Mouse (Mus musculus): ENCODE results near the gene Ikzf4. TPM values are rescaled to one million over a fixed set of nuclear protein-coding genes. Genes with fewer than 3 reads are reported as not detected.

The Ikzf4 gene
- total and polyA plus RNA-seq, 2 experiments = 0.09 to 0.80 TPM

GRCm38 (mm10) chr10:128668790-128669672 lies 23.2 kb upstream of the Ikzf4 start:
- peak overlapping the region; percentile 72 for H3K9ac ChIP-seq (ENCODE audit: low read depth, low read length)
- no peak for TF ChIP-seq CTCF (IDR thresholded peaks at IDR 0.05; ENCODE audit: low read depth, low read length)
- no peak for TF ChIP-seq POLR2A (IDR thresholded peaks at IDR 0.05; ENCODE audit: extremely low read depth, insufficient read depth, low read length)
- DNase-seq (ENCODE audit: extremely low read depth, low read depth, low spot score) = no peak
- H3K4me3 ChIP-seq (ENCODE audit: insufficient read depth, low read depth, low read length) = peak overlapping the region; percentile 93
- no peaks in the 10 kb centered on the region for H3K79me2 ChIP-seq (ENCODE audit: control insufficient read depth, insufficient read depth, low read length)
- H3K4me1 ChIP-seq (ENCODE audit: control insufficient read depth, insufficient read depth, low read length) = peaks cover 5% of the 10 kb centered on the region
- 2% methylated on average over 42 of the region's 42 CpGs for WGBS
- H3K27me3 ChIP-seq (ENCODE audit: control insufficient read depth, insufficient read depth, low read length) = no peaks in the 10 kb centered on the region
- no peak overlapping the region for H3K27ac ChIP-seq (replicated peaks; ENCODE audit: insufficient read depth, low read depth, low read length)
- H3K36me3 ChIP-seq (ENCODE audit: control insufficient read depth, insufficient read depth, low read length) = peaks cover 12% of the 10 kb centered on the region

- Histone ChIP-seq H3K79me2 (ENCODE audit: control insufficient read depth, insufficient read depth, low read length) (no peaks in the 10 kb centered on the region), H3K27ac (replicated peaks; ENCODE audit: insufficient read depth, low read depth, low read length) (no peak overlapping the region), H3K36me3 (ENCODE audit: control insufficient read depth, insufficient read depth, low read length) (no peaks in the 10 kb centered on the region), H3K4me1 (ENCODE audit: control insufficient read depth, insufficient read depth, low read length) (peaks cover 2% of the 10 kb centered on the region; the same call in 1 of the 2 replicates), H3K9ac (ENCODE audit: low read depth, low read length) (no peak overlapping the region), H3K4me3 (ENCODE audit: insufficient read depth, low read depth, low read length) (no peak overlapping the region), H3K27me3 (ENCODE audit: control insufficient read depth, insufficient read depth, low read length) (no peaks in the 10 kb centered on the region)
- WGBS = 96% methylated on average over 2 of the region's 2 CpGs
- TF ChIP-seq POLR2A (IDR thresholded peaks at IDR 0.05; ENCODE audit: extremely low read depth, insufficient read depth, low read length) (no peak), CTCF (IDR thresholded peaks at IDR 0.05; ENCODE audit: low read depth, low read length) (no peak)
- no peak for DNase-seq (ENCODE audit: extremely low read depth, low read depth, low spot score)
Measured at GRCm38 (mm10) chr10:128665806-128666205, 20.0 kb upstream of the Ikzf4 start.

GRCm38 (mm10) chr10:128665307-128665706 lies 19.5 kb upstream of the Ikzf4 start:
- H3K79me2 ChIP-seq (ENCODE audit: control insufficient read depth, insufficient read depth, low read length) = no peaks in the 10 kb centered on the region
- H3K27me3 ChIP-seq (ENCODE audit: control insufficient read depth, insufficient read depth, low read length) = no peaks in the 10 kb centered on the region
- 83% methylated on average over 3 of the region's 3 CpGs for WGBS
- no peaks in the 10 kb centered on the region for H3K36me3 ChIP-seq (ENCODE audit: control insufficient read depth, insufficient read depth, low read length)
- H3K27ac ChIP-seq (replicated peaks; ENCODE audit: insufficient read depth, low read depth, low read length) = no peak overlapping the region
- H3K4me1 ChIP-seq (ENCODE audit: control insufficient read depth, insufficient read depth, low read length) = peaks cover 2% of the 10 kb centered on the region; the same call in 1 of the 2 replicates
- H3K9ac ChIP-seq (ENCODE audit: low read depth, low read length) = no peak overlapping the region
- TF ChIP-seq POLR2A (IDR thresholded peaks at IDR 0.05; ENCODE audit: extremely low read depth, insufficient read depth, low read length) (no peak), CTCF (IDR thresholded peaks at IDR 0.05; ENCODE audit: low read depth, low read length) (no peak)
- H3K4me3 ChIP-seq (ENCODE audit: insufficient read depth, low read depth, low read length) = no peak overlapping the region
- DNase-seq (ENCODE audit: extremely low read depth, low read depth, low spot score) = no peak

DNA sequence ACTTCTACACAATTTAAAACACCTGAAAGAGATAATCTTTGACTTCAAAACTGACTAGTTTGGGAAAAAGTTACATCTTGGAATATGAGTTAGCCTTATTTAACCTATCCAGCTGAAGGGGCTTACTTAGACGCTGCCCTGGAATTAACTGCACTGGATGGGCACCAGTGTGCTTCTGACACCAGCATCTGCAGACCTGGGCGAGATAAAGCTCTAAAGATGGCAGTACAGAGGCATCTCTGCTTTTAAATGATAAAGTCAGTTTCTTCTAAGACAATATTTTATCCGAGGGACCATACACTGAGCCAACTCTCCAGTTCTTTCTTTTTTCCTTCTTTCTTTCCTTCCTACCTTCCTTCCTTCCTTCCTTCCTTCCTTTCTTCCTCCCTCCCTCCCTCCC lies 19.0 kb upstream of the Ikzf4 start:
- H3K27ac ChIP-seq (replicated peaks; ENCODE audit: insufficient read depth, low read depth, low read length) = no peak overlapping the region
- H3K4me1 ChIP-seq (ENCODE audit: control insufficient read depth, insufficient read depth, low read length) = peaks cover 2% of the 10 kb centered on the region; the same call in 1 of the 2 replicates
- H3K27me3 ChIP-seq (ENCODE audit: control insufficient read depth, insufficient read depth, low read length) = no peaks in the 10 kb centered on the region
- H3K9ac ChIP-seq (ENCODE audit: low read depth, low read length) = no peak overlapping the region
- no peaks in the 10 kb centered on the region for H3K36me3 ChIP-seq (ENCODE audit: control insufficient read depth, insufficient read depth, low read length)
- no peak for DNase-seq (ENCODE audit: extremely low read depth, low read depth, low spot score)
- 83% methylated on average over 3 of the region's 3 CpGs for WGBS
- no peak for TF ChIP-seq CTCF (IDR thresholded peaks at IDR 0.05; ENCODE audit: low read depth, low read length)
- TF ChIP-seq POLR2A (IDR thresholded peaks at IDR 0.05; ENCODE audit: extremely low read depth, insufficient read depth, low read length) = no peak
- no peaks in the 10 kb centered on the region for H3K79me2 ChIP-seq (ENCODE audit: control insufficient read depth, insufficient read depth, low read length)
- no peak overlapping the region for H3K4me3 ChIP-seq (ENCODE audit: insufficient read depth, low read depth, low read length)

GRCm38 (mm10) chr10:128663441-128664220 lies 17.8 kb upstream of the Ikzf4 start:
- no peak for TF ChIP-seq POLR2A (IDR thresholded peaks at IDR 0.05; ENCODE audit: extremely low read depth, insufficient read depth, low read length)
- H3K27me3 ChIP-seq (ENCODE audit: control insufficient read depth, insufficient read depth, low read length) = no peaks in the 10 kb centered on the region
- no peaks in the 10 kb centered on the region for H3K36me3 ChIP-seq (ENCODE audit: control insufficient read depth, insufficient read depth, low read length)
- no peak overlapping the region for H3K27ac ChIP-seq (replicated peaks; ENCODE audit: insufficient read depth, low read depth, low read length)
- WGBS = 64% methylated on average over 5 of the region's 5 CpGs
- no peak overlapping the region for H3K4me3 ChIP-seq (ENCODE audit: insufficient read depth, low read depth, low read length)
- no peak for DNase-seq (ENCODE audit: extremely low read depth, low read depth, low spot score)
- no peaks in the 10 kb centered on the region for H3K79me2 ChIP-seq (ENCODE audit: control insufficient read depth, insufficient read depth, low read length)
- H3K4me1 ChIP-seq (ENCODE audit: control insufficient read depth, insufficient read depth, low read length) = no peaks in the 10 kb centered on the region
- no peak overlapping the region for H3K9ac ChIP-seq (ENCODE audit: low read depth, low read length)

All from liver, adult 2 months (tissue).